ENCODE assay signal across 9 mouse cellular contexts in genomic region chr7:19876781-19877425, GRCm38 (mm10). TPM values are rescaled to one million over a fixed set of nuclear protein-coding genes. Genes with fewer than 3 reads are reported as not detected.
A peak's percentile ranks its signal among the peaks of the same experiment; 100 is the strongest.
DNase-seq lines count a peak whose midpoint lies in the region; ATAC-seq and TF ChIP-seq lines count a peak whose summit lies in the region.
"Had no signal": no experiment of that assay in that cellular context is flagged by ENCODE, and none has a peak within 500 bp of the region (broad histone marks: within the 10 kb centered on the region; RNA-seq: fewer than 3 reads in every experiment).

No protein-coding gene starts in this region.

- no peaks in the 10 kb centered on the region for H3K36me3 ChIP-seq in liver, embryonic 11.5 days (ENCODE audit: control insufficient read depth, insufficient read depth, low read length)
- no peaks in the 10 kb centered on the region for H3K36me3 ChIP-seq in neural tube, embryonic 14.5 days (ENCODE audit: control insufficient read depth, insufficient read depth, low read length)

- peak; percentile 50 for ATAC-seq in liver, embryonic 11.5 days (replicated peaks; ENCODE audit: low FRiP score)
- peak; percentile 45; the same call in 1 of the 2 replicates for ATAC-seq in neural tube, embryonic 14.5 days (ENCODE audit: low read depth)

- H3K4me3 ChIP-seq in gastrocnemius, adult 2 months = no peak overlapping the region
- no peak overlapping the region for H3K4me3 ChIP-seq in liver, embryonic 11.5 days (ENCODE audit: low read depth, low read length)
- H3K4me3 ChIP-seq in neural tube, embryonic 14.5 days (ENCODE audit: low read depth, low read length) = no peak overlapping the region

- TF ChIP-seq CTCF in gastrocnemius, adult 2 months (IDR thresholded peaks at IDR 0.05) = no peak

- WGBS in liver, embryonic 11.5 days = 32% methylated on average over 14 of the region's 14 CpGs
- 64% methylated on average over 14 of the region's 14 CpGs for WGBS in neural tube, embryonic 14.5 days

- H3K27me3 ChIP-seq in liver, embryonic 11.5 days (replicated peaks; ENCODE audit: control insufficient read depth, insufficient read depth, low read length) = no peaks in the 10 kb centered on the region
- H3K27me3 ChIP-seq in neural tube, embryonic 14.5 days (ENCODE audit: control insufficient read depth, insufficient read depth, low read length) = no peaks in the 10 kb centered on the region

- peak; percentile 23 for DNase-seq in gastrocnemius, adult 2 months
- no peak for DNase-seq in gastrocnemius, postnatal 25 days
- peak; percentile 72 for DNase-seq in Muller cell, postnatal 12 days (ENCODE audit: inconsistent ontology term)
- DNase-seq in liver, embryonic 11.5 days (ENCODE audit: low spot score) = no peak
- DNase-seq in adrenal gland, postnatal 14 days = no peak
- DNase-seq in heart, postnatal 10 days = no peak
- no peak for DNase-seq in layer of hippocampus, postnatal 10 days (ENCODE audit: low spot score in 2 of 2)

- H3K4me1 ChIP-seq in liver, embryonic 11.5 days (replicated peaks; ENCODE audit: control insufficient read depth, insufficient read depth, low read length) = no peaks in the 10 kb centered on the region
- no peaks in the 10 kb centered on the region for H3K4me1 ChIP-seq in neural tube, embryonic 14.5 days (ENCODE audit: control insufficient read depth, insufficient read depth, low read length)

- 0 out of 2 replicates have a peak, but pooled peaks cover 2% of the 10 kb centered on the region for H3K9me3 ChIP-seq in liver, embryonic 11.5 days (ENCODE audit: control insufficient read depth, low read length)
- H3K9me3 ChIP-seq in neural tube, embryonic 14.5 days (ENCODE audit: control insufficient read depth, low read length) = no peaks in the 10 kb centered on the region

- H3K4me2 ChIP-seq in liver, embryonic 11.5 days = peak overlapping the region; percentile 7
- H3K4me2 ChIP-seq in neural tube, embryonic 14.5 days (ENCODE audit: low read depth, low read length) = no peak overlapping the region

- intact Hi-C loops in gastrocnemius, adult 2 months (cut with DNase I) = no loop called here
- intact Hi-C loops in heart, postnatal 10 days (cut with DNase I) = loop anchor here (1.0 kb wide), 1 partner anchor 79 kb away; no protein-coding TSS in a partner anchor

- no peak overlapping the region for H3K27ac ChIP-seq in gastrocnemius, adult 2 months
- H3K27ac ChIP-seq in liver, embryonic 11.5 days (ENCODE audit: low read depth, low read length) = no peak overlapping the region
- H3K27ac ChIP-seq in neural tube, embryonic 14.5 days (ENCODE audit: low read depth, low read length) = no peak overlapping the region

- no peak overlapping the region for H3K9ac ChIP-seq in liver, embryonic 11.5 days (ENCODE audit: low read depth, low read length)
- H3K9ac ChIP-seq in neural tube, embryonic 14.5 days (replicated peaks; ENCODE audit: low read depth, low read length) = no peak overlapping the region

RNA-seq across cellular contexts. Expression of gene Ceacam19, which starts 10.9 kb away (rescaled TPM):
- not detected for total RNA-seq in gastrocnemius, adult 2 months (2021)
- total RNA-seq in gastrocnemius, postnatal 25 days (2021) = not detected
- polyA plus RNA-seq in liver, embryonic 11.5 days (2014; fragmentation: Nextera tagmentation; extraction: Ambion mirVana) = not detected in 2 replicates
- polyA plus RNA-seq in neural tube, embryonic 14.5 days (2014; fragmentation: Nextera tagmentation; extraction: Ambion mirVana) = not detected in 2 replicates
- not detected in 2 replicates for total RNA-seq in adrenal gland, postnatal 14 days (2021)
- total RNA-seq in heart, postnatal 10 days (2021) = not detected
- not detected for total RNA-seq in layer of hippocampus, postnatal 10 days (2021)
- polyA plus RNA-seq: limb, embryonic 11.5 days had no signal

RNA-seq across cellular contexts. Expression of gene Ceacam16, which starts 15.8 kb away (rescaled TPM):
- not detected for total RNA-seq in gastrocnemius, adult 2 months (2021)
- total RNA-seq in gastrocnemius, postnatal 25 days (2021) = not detected
- not detected in 2 replicates for polyA plus RNA-seq in liver, embryonic 11.5 days (2014; fragmentation: Nextera tagmentation; extraction: Ambion mirVana)
- polyA plus RNA-seq in neural tube, embryonic 14.5 days (2014; fragmentation: Nextera tagmentation; extraction: Ambion mirVana) = 0.37 and 0.40 TPM in 2 replicates
- total RNA-seq in adrenal gland, postnatal 14 days (2021) = 0.33 and 0.38 TPM in 2 replicates
- not detected for total RNA-seq in heart, postnatal 10 days (2021)
- total RNA-seq in layer of hippocampus, postnatal 10 days (2021) = not detected
- polyA plus RNA-seq: limb, embryonic 11.5 days had no signal

RNA-seq across cellular contexts. Expression of gene Gm19345, which starts 25.1 kb away (rescaled TPM):
- total RNA-seq in gastrocnemius, adult 2 months (2021) = not detected
- total RNA-seq in gastrocnemius, postnatal 25 days (2021) = not detected
- not detected in 2 replicates for polyA plus RNA-seq in liver, embryonic 11.5 days (2014; fragmentation: Nextera tagmentation; extraction: Ambion mirVana)
- 9.5 and 11.6 TPM in 2 replicates for polyA plus RNA-seq in neural tube, embryonic 14.5 days (2014; fragmentation: Nextera tagmentation; extraction: Ambion mirVana)
- total RNA-seq in adrenal gland, postnatal 14 days (2021) = 0.59 TPM in 1 of 2 replicates, not detected in the other
- total RNA-seq in heart, postnatal 10 days (2021) = not detected
- total RNA-seq in layer of hippocampus, postnatal 10 days (2021) = 1 to 10 TPM; 5.1 to 5.4 TPM
- polyA plus RNA-seq: limb, embryonic 11.5 days had no signal

RNA-seq across cellular contexts. Expression of gene Pvr, which starts 44.1 kb away (rescaled TPM):
- 1 to 10 TPM; 5.9 to 6.3 TPM for total RNA-seq in gastrocnemius, adult 2 months (2021)
- 1 to 10 TPM; 5.6 to 6.1 TPM for total RNA-seq in gastrocnemius, postnatal 25 days (2021)
- 5.1 and 6.1 TPM in 2 replicates for polyA plus RNA-seq in liver, embryonic 11.5 days (2014; fragmentation: Nextera tagmentation; extraction: Ambion mirVana)
- polyA plus RNA-seq in neural tube, embryonic 14.5 days (2014; fragmentation: Nextera tagmentation; extraction: Ambion mirVana) = 7.2 and 9.1 TPM in 2 replicates
- 31.0 and 34.1 TPM in 2 replicates for total RNA-seq in adrenal gland, postnatal 14 days (2021)
- total RNA-seq in heart, postnatal 10 days (2021) = 10 to 100 TPM; 21.2 to 23.1 TPM
- 10 to 100 TPM; 11.9 TPM for total RNA-seq in layer of hippocampus, postnatal 10 days (2021)

RNA-seq across cellular contexts. Expression of gene Bcl3, which starts 54.3 kb away (rescaled TPM):
- total RNA-seq in gastrocnemius, adult 2 months (2021) = 1 to 10 TPM; 1.3 to 1.5 TPM
- total RNA-seq in gastrocnemius, postnatal 25 days (2021) = 1 to 10 TPM; 1.2 TPM
- polyA plus RNA-seq in liver, embryonic 11.5 days (2014; fragmentation: Nextera tagmentation; extraction: Ambion mirVana) = 5.4 and 7.0 TPM in 2 replicates
- polyA plus RNA-seq in neural tube, embryonic 14.5 days (2014; fragmentation: Nextera tagmentation; extraction: Ambion mirVana) = 0.24 and 1.2 TPM in 2 replicates
- 26.6 and 36.9 TPM in 2 replicates for total RNA-seq in adrenal gland, postnatal 14 days (2021)
- 1 to 10 TPM; 5.6 to 5.7 TPM for total RNA-seq in heart, postnatal 10 days (2021)
- total RNA-seq in layer of hippocampus, postnatal 10 days (2021) = under 1 TPM; 0.85 to 0.87 TPM

Comparison
In these comparisons a context has a peak if more than half of its experiments do, and no peak if none do; other contexts are left out.
1. DNase-seq: peak in gastrocnemius, adult 2 months (single experiment) and Muller cell, postnatal 12 days (single experiment); none in gastrocnemius, postnatal 25 days (single experiment), liver, embryonic 11.5 days (single experiment), adrenal gland, postnatal 14 days (single experiment), heart, postnatal 10 days (0 of 2) and layer of hippocampus, postnatal 10 days (0 of 2).